Comparison of ENCODE assay signal across 16 mouse cellular contexts in genomic region chr5:113951693-113952071, GRCm38 (mm10). TPM values are rescaled to one million over a fixed set of nuclear protein-coding genes. Genes with fewer than 3 reads are reported as not detected.
A peak's percentile ranks its signal among the peaks of the same experiment; 100 is the strongest.
DNase-seq lines count a peak whose midpoint lies in the region; ATAC-seq and TF ChIP-seq lines count a peak whose summit lies in the region.
"Had no signal": no experiment of that assay in that cellular context is flagged by ENCODE, and none has a peak within 500 bp of the region (broad histone marks: within the 10 kb centered on the region; RNA-seq: fewer than 3 reads in every experiment).

No protein-coding gene starts in this region.

- no peak overlapping the region for H3K9ac ChIP-seq in forebrain, postnatal 0 days
- H3K9ac ChIP-seq in lung, embryonic 14.5 days = no peak overlapping the region
- H3K9ac ChIP-seq in liver, embryonic 13.5 days = peak overlapping the region; percentile 60
- no peak overlapping the region for H3K9ac ChIP-seq in midbrain, embryonic 14.5 days (replicated peaks; ENCODE audit: low read length)
- H3K9ac ChIP-seq: neural tube, embryonic 12.5 days had no signal

- TF ChIP-seq POLR2A in lung, adult 2 months (IDR thresholded peaks at IDR 0.05; ENCODE audit: borderline replicate concordance, extremely low read depth, low read depth, low read length) = no peak

- 94% methylated on average over 11 of the region's 11 CpGs for WGBS in forebrain, embryonic 10.5 days
- 91% methylated on average over 11 of the region's 11 CpGs for WGBS in forebrain, postnatal 0 days
- 25% methylated on average over 11 of the region's 11 CpGs for WGBS in lung, embryonic 14.5 days
- 34% methylated on average over 11 of the region's 11 CpGs for WGBS in lung, adult 2 months
- WGBS in liver, embryonic 13.5 days (ENCODE audit: insufficient replicate concordance) = 5% methylated on average over 11 of the region's 11 CpGs
- 93% methylated on average over 11 of the region's 11 CpGs for WGBS in midbrain, embryonic 14.5 days

- no peak overlapping the region for H3K4me2 ChIP-seq in forebrain, postnatal 0 days (ENCODE audit: low read depth)
- no peak overlapping the region for H3K4me2 ChIP-seq in lung, embryonic 14.5 days
- H3K4me2 ChIP-seq in liver, embryonic 13.5 days = peak overlapping the region; percentile 52
- no peak overlapping the region for H3K4me2 ChIP-seq in midbrain, embryonic 14.5 days (ENCODE audit: low read length)
- H3K4me2 ChIP-seq: neural tube, embryonic 12.5 days had no signal

- no peaks in the 10 kb centered on the region for H3K9me3 ChIP-seq in forebrain, embryonic 10.5 days
- H3K9me3 ChIP-seq in forebrain, postnatal 0 days (ENCODE audit: low read length) = no peaks in the 10 kb centered on the region
- no peaks in the 10 kb centered on the region for H3K9me3 ChIP-seq in lung, embryonic 14.5 days (ENCODE audit: low read depth, low read length)
- no peaks in the 10 kb centered on the region for H3K9me3 ChIP-seq in G1E (replicated peaks)
- no peaks in the 10 kb centered on the region for H3K9me3 ChIP-seq in liver, embryonic 13.5 days (replicated peaks)
- no peaks in the 10 kb centered on the region for H3K9me3 ChIP-seq in midbrain, embryonic 14.5 days (ENCODE audit: control insufficient read depth, low read length)
- H3K9me3 ChIP-seq: midbrain, embryonic 10.5 days; neural tube, embryonic 12.5 days had no signal

- H3K4me3 ChIP-seq in forebrain, embryonic 10.5 days = no peak overlapping the region
- H3K4me3 ChIP-seq in forebrain, postnatal 0 days (ENCODE audit: low read depth, low read length) = no peak overlapping the region
- H3K4me3 ChIP-seq in lung, embryonic 14.5 days (ENCODE audit: low read depth, low read length) = no peak overlapping the region
- no peak overlapping the region for H3K4me3 ChIP-seq in lung, adult 2 months (replicated peaks; ENCODE audit: extremely low read depth, low read depth, low read length)
- H3K4me3 ChIP-seq in G1E (ENCODE audit: low read depth, low read length) = peak overlapping the region; percentile 46; the same call in 1 of the 2 replicates
- peak overlapping the region; percentile 11 for H3K4me3 ChIP-seq in liver, embryonic 13.5 days (replicated peaks)
- no peak overlapping the region for H3K4me3 ChIP-seq in midbrain, embryonic 14.5 days (replicated peaks; ENCODE audit: low read depth, low read length)
- H3K4me3 ChIP-seq: midbrain, embryonic 10.5 days; neural tube, embryonic 12.5 days had no signal

- DNase-seq in forebrain, embryonic 10.5 days (ENCODE audit: extremely low spot score, low spot score) = no peak
- DNase-seq in forebrain, postnatal 0 days = no peak
- no peak for DNase-seq in lung, embryonic 14.5 days
- DNase-seq in lung, adult 2 months = no peak
- DNase-seq in G1E (ENCODE audit: low spot score) = peak; percentile 38
- peak; percentile 67 for DNase-seq in liver, embryonic 13.5 days
- no peak for DNase-seq in midbrain, embryonic 14.5 days
- no peak for DNase-seq in urinary bladder, adult 2 months (ENCODE audit: low spot score)
- DNase-seq: adrenal gland, postnatal 14 days; gastrocnemius, postnatal 14 days; spleen, adult 18-20 months; thymus, postnatal 4 days had no signal

- H3K4me1 ChIP-seq in forebrain, embryonic 10.5 days = no peaks in the 10 kb centered on the region
- H3K4me1 ChIP-seq in forebrain, postnatal 0 days (ENCODE audit: insufficient read depth) = no peaks in the 10 kb centered on the region
- H3K4me1 ChIP-seq in lung, embryonic 14.5 days (ENCODE audit: insufficient read depth) = no peaks in the 10 kb centered on the region
- H3K4me1 ChIP-seq in lung, adult 2 months (ENCODE audit: control insufficient read depth, insufficient read depth, low read length) = peaks cover 26% of the 10 kb centered on the region
- H3K4me1 ChIP-seq in G1E (ENCODE audit: insufficient read depth, low read depth, low read length) = peaks cover 34% of the 10 kb centered on the region
- H3K4me1 ChIP-seq in liver, embryonic 13.5 days (replicated peaks) = peaks cover 46% of the 10 kb centered on the region
- H3K4me1 ChIP-seq in midbrain, embryonic 14.5 days (ENCODE audit: control insufficient read depth, insufficient read depth, low read length) = no peaks in the 10 kb centered on the region

- ATAC-seq in forebrain, postnatal 0 days = no peak
- ATAC-seq in lung, embryonic 14.5 days (ENCODE audit: insufficient read depth) = no peak
- ATAC-seq in G1E (ENCODE audit: extremely low read depth, insufficient number of reproducible peaks, low FRiP score, poor library complexity, severe bottlenecking) = peak; percentile 80
- peak; percentile 82 for ATAC-seq in liver, embryonic 13.5 days (ENCODE audit: low read depth)
- ATAC-seq in midbrain, embryonic 14.5 days (ENCODE audit: low FRiP score, low TSS enrichment) = no peak
- ATAC-seq: inflammation-experienced regulatory T-cells, adult 6 months had no signal

- TF ChIP-seq CTCF in forebrain, postnatal 0 days (IDR thresholded peaks at IDR 0.05; ENCODE audit: low read depth) = no peak
- TF ChIP-seq CTCF in lung, embryonic 14.5 days (IDR thresholded peaks at IDR 0.05; ENCODE audit: low read depth) = no peak
- no peak for TF ChIP-seq CTCF in lung, adult 2 months (IDR thresholded peaks at IDR 0.05; ENCODE audit: insufficient read depth, low read length)
- no peak for TF ChIP-seq CTCF in G1E (IDR thresholded peaks at IDR 0.05; ENCODE audit: low read depth, low read length)

- peak overlapping the region; percentile 53 for H3K27ac ChIP-seq in forebrain, embryonic 10.5 days
- H3K27ac ChIP-seq in forebrain, postnatal 0 days (ENCODE audit: low read depth, low read length) = no peak overlapping the region
- H3K27ac ChIP-seq in lung, embryonic 14.5 days (ENCODE audit: low read depth) = 0 out of 2 replicates have a peak overlapping the region, but pooled peaks have one; percentile 5
- peak overlapping the region; percentile 80 for H3K27ac ChIP-seq in liver, embryonic 13.5 days
- no peak overlapping the region for H3K27ac ChIP-seq in midbrain, embryonic 14.5 days (replicated peaks; ENCODE audit: low read depth, low read length)
- H3K27ac ChIP-seq: midbrain, embryonic 10.5 days; neural tube, embryonic 12.5 days had no signal

- peaks cover 87% of the 10 kb centered on the region for H3K36me3 ChIP-seq in forebrain, embryonic 10.5 days (replicated peaks)
- peaks cover 58% of the 10 kb centered on the region for H3K36me3 ChIP-seq in forebrain, postnatal 0 days (ENCODE audit: insufficient read depth)
- H3K36me3 ChIP-seq in lung, embryonic 14.5 days (ENCODE audit: insufficient read depth) = peaks cover 76% of the 10 kb centered on the region
- H3K36me3 ChIP-seq in G1E (replicated peaks) = peaks cover 54% of the 10 kb centered on the region
- peaks cover 86% of the 10 kb centered on the region for H3K36me3 ChIP-seq in liver, embryonic 13.5 days
- H3K36me3 ChIP-seq in midbrain, embryonic 14.5 days (ENCODE audit: control insufficient read depth, insufficient read depth, low read length) = peaks cover 65% of the 10 kb centered on the region

- H3K27me3 ChIP-seq in forebrain, embryonic 10.5 days (ENCODE audit: poor library complexity, severe bottlenecking) = no peaks in the 10 kb centered on the region
- H3K27me3 ChIP-seq in forebrain, postnatal 0 days (ENCODE audit: insufficient read depth, low read length) = no peaks in the 10 kb centered on the region
- H3K27me3 ChIP-seq in lung, embryonic 14.5 days (ENCODE audit: insufficient read depth, low read length) = no peaks in the 10 kb centered on the region
- no peaks in the 10 kb centered on the region for H3K27me3 ChIP-seq in G1E (ENCODE audit: insufficient read depth, low read length)
- no peaks in the 10 kb centered on the region for H3K27me3 ChIP-seq in liver, embryonic 13.5 days
- no peaks in the 10 kb centered on the region for H3K27me3 ChIP-seq in midbrain, embryonic 14.5 days (ENCODE audit: control insufficient read depth, insufficient read depth, low read length)
- H3K27me3 ChIP-seq: neural tube, embryonic 12.5 days had no signal

RNA-seq across cellular contexts. Expression of gene Ssh1, which starts 42.0 kb away (rescaled TPM):
- 13.9 and 17.5 TPM in 2 replicates for polyA plus RNA-seq in forebrain, embryonic 10.5 days (2016; fragmentation: Nextera tagmentation; extraction: Ambion mirVana)
- 7.9 and 11.5 TPM in 2 replicates for total RNA-seq in forebrain, postnatal 0 days (2014; rRNA removed)
- 8.2 and 10.4 TPM in 2 replicates for polyA plus RNA-seq in forebrain, postnatal 0 days (2015; fragmentation: Nextera tagmentation; extraction: Ambion mirVana)
- polyA plus RNA-seq in lung, embryonic 14.5 days (2014; fragmentation: Nextera tagmentation; extraction: Ambion mirVana) = 25.0 and 29.9 TPM in 2 replicates
- 22.1 and 27.3 TPM in 2 replicates for polyA plus RNA-seq in lung, adult 2 months (2012; rRNA removed)
- total RNA-seq in G1E (2014; fragmentation: Nextera tagmentation) (18.0 and 28.4 TPM in 2 replicates), G1E (2017) (3.3 and 3.9 TPM in 2 replicates)
- 12.4 and 13.8 TPM in 2 replicates for polyA plus RNA-seq in G1E (2012)
- polyA plus RNA-seq in liver, embryonic 13.5 days (2015; fragmentation: Nextera tagmentation; extraction: Ambion mirVana) = 5.4 and 6.0 TPM in 2 replicates
- 15.5 and 22.4 TPM in 2 replicates for polyA plus RNA-seq in midbrain, embryonic 14.5 days (2014; fragmentation: Nextera tagmentation; extraction: Ambion mirVana)
- polyA plus RNA-seq in urinary bladder, adult 2 months (2012; rRNA removed) = 9.3 and 14.8 TPM in 2 replicates

RNA-seq across cellular contexts. Expression of gene Coro1c, which starts 43.1 kb away (rescaled TPM):
- 209 and 210 TPM in 2 replicates for polyA plus RNA-seq in forebrain, embryonic 10.5 days (2016; fragmentation: Nextera tagmentation; extraction: Ambion mirVana)
- total RNA-seq in forebrain, postnatal 0 days (2014; rRNA removed) = 159 and 178 TPM in 2 replicates
- 148 and 167 TPM in 2 replicates for polyA plus RNA-seq in forebrain, postnatal 0 days (2015; fragmentation: Nextera tagmentation; extraction: Ambion mirVana)
- 151 and 165 TPM in 2 replicates for polyA plus RNA-seq in lung, embryonic 14.5 days (2014; fragmentation: Nextera tagmentation; extraction: Ambion mirVana)
- 86.7 and 104 TPM in 2 replicates for polyA plus RNA-seq in lung, adult 2 months (2012; rRNA removed)
- 77.5 and 83.7 TPM in 2 replicates for total RNA-seq in G1E (2014; fragmentation: Nextera tagmentation)
- 70.5 and 77.3 TPM in 2 replicates for total RNA-seq in G1E (2017)
- 56.6 and 59.1 TPM in 2 replicates for polyA plus RNA-seq in G1E (2012)
- 48.0 and 60.3 TPM in 2 replicates for polyA plus RNA-seq in liver, embryonic 13.5 days (2015; fragmentation: Nextera tagmentation; extraction: Ambion mirVana)
- polyA plus RNA-seq in midbrain, embryonic 14.5 days (2014; fragmentation: Nextera tagmentation; extraction: Ambion mirVana) = 133 and 201 TPM in 2 replicates
- polyA plus RNA-seq in urinary bladder, adult 2 months (2012; rRNA removed) = 116 and 159 TPM in 2 replicates

RNA-seq across cellular contexts. Expression of gene Dao, which starts 51.8 kb away (rescaled TPM):
- polyA plus RNA-seq in forebrain, embryonic 10.5 days (2016; fragmentation: Nextera tagmentation; extraction: Ambion mirVana) = not detected in 2 replicates
- not detected in 2 replicates for total RNA-seq in forebrain, postnatal 0 days (2014; rRNA removed)
- not detected in 2 replicates for polyA plus RNA-seq in forebrain, postnatal 0 days (2015; fragmentation: Nextera tagmentation; extraction: Ambion mirVana)
- not detected in 2 replicates for polyA plus RNA-seq in lung, embryonic 14.5 days (2014; fragmentation: Nextera tagmentation; extraction: Ambion mirVana)
- polyA plus RNA-seq in lung, adult 2 months (2012; rRNA removed) = 0.05 and 0.17 TPM in 2 replicates
- total RNA-seq in G1E (2014; fragmentation: Nextera tagmentation) = not detected in 2 replicates
- not detected in 2 replicates for total RNA-seq in G1E (2017)
- not detected in 2 replicates for polyA plus RNA-seq in G1E (2012)
- polyA plus RNA-seq in liver, embryonic 13.5 days (2015; fragmentation: Nextera tagmentation; extraction: Ambion mirVana) = not detected in 2 replicates
- polyA plus RNA-seq in midbrain, embryonic 14.5 days (2014; fragmentation: Nextera tagmentation; extraction: Ambion mirVana) = not detected in 2 replicates
- polyA plus RNA-seq in urinary bladder, adult 2 months (2012; rRNA removed) = 0.10 TPM in 1 of 2 replicates, not detected in the other
- total RNA-seq: adrenal gland, postnatal 14 days; gastrocnemius, postnatal 14 days had no signal
- polyA plus RNA-seq: embryonic facial prominence, embryonic 14.5 days; inflammation-experienced regulatory T-cells, adult 6 months; midbrain, embryonic 10.5 days; neural tube, embryonic 12.5 days had no signal

Comparison
In these comparisons a context has a peak if more than half of its experiments do, and no peak if none do; other contexts are left out.
1. H3K27ac ChIP-seq: peak in forebrain, embryonic 10.5 days (single experiment), lung, embryonic 14.5 days (single experiment) and liver, embryonic 13.5 days (single experiment); none in forebrain, postnatal 0 days (single experiment) and midbrain, embryonic 14.5 days (single experiment).
2. DNase-seq: peak in G1E (single experiment) and liver, embryonic 13.5 days (single experiment); none in forebrain, embryonic 10.5 days (single experiment), forebrain, postnatal 0 days (single experiment), lung, embryonic 14.5 days (single experiment), lung, adult 2 months (single experiment), midbrain, embryonic 14.5 days (single experiment) and urinary bladder, adult 2 months (single experiment).
3. H3K4me3 ChIP-seq: peak in G1E (single experiment) and liver, embryonic 13.5 days (single experiment); none in forebrain, embryonic 10.5 days (single experiment), forebrain, postnatal 0 days (single experiment), lung, embryonic 14.5 days (single experiment), lung, adult 2 months (single experiment) and midbrain, embryonic 14.5 days (single experiment).
4. ATAC-seq: peak in G1E (single experiment) and liver, embryonic 13.5 days (single experiment); none in forebrain, postnatal 0 days (single experiment), lung, embryonic 14.5 days (single experiment) and midbrain, embryonic 14.5 days (single experiment).